10 mouse cellular contexts compared by ENCODE assay signal in the genomic region with DNA sequence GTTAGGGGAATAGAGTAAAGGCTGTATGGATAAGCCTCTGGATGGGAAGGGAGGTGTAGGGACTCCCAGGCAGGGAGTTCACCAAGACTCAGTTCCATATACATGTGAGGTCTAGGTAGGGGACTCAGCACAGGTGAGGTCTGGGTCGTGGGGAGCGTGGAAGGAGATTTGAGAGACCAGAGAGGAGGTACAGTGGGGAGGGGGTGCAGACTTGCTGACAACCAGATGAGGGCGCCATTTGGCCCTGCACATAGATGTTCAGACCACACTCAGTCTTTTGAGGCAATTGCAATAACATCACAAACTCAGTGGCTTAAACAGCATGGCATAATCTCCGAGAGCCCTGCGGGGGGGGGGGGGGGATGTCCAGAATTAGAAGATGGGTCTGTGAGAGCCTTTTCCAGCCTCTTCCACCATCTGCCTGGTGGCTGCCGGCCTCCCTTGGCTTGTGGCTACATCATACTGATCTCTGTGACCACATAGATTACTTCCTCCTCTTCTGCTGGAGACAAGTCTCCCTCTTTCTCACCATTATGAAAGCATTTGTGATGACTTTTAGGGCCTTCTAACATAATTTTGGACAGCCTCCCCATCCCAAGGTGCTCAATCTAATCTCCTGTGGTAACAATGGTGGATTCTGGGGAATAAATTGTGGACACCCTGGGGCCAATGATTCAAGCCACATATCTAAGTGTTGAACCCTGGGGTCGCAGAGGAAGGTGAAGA.
DNase-seq lines count a peak whose midpoint lies in the region; ATAC-seq and TF ChIP-seq lines count a peak whose summit lies in the region.
"Had no signal": no experiment of that assay in that cellular context is flagged by ENCODE, and none has a peak within 500 bp of the region (broad histone marks: within the 10 kb centered on the region; RNA-seq: fewer than 3 reads in every experiment).

No protein-coding gene starts in this region.

- H3K27me3 ChIP-seq in forebrain, postnatal 0 days (ENCODE audit: insufficient read depth, low read length), result no peaks in the 10 kb centered on the region
- no peaks in the 10 kb centered on the region for H3K27me3 ChIP-seq in forebrain, embryonic 14.5 days (replicated peaks; ENCODE audit: control insufficient read depth, insufficient read depth, low read length)
- H3K27me3 ChIP-seq: liver, embryonic 13.5 days had no signal

- peak; percentile 40; the same call in 1 of the 2 replicates for TF ChIP-seq CTCF in forebrain, postnatal 0 days (IDR thresholded peaks at IDR 0.05; ENCODE audit: low read depth)
- peak; percentile 34 for TF ChIP-seq CTCF in left cerebral cortex, adult 2 months (IDR thresholded peaks at IDR 0.05)

- H3K4me1 ChIP-seq in forebrain, postnatal 0 days (ENCODE audit: insufficient read depth), result no peaks in the 10 kb centered on the region
- 0 out of 2 replicates have a peak, but pooled peaks cover 2% of the 10 kb centered on the region for H3K4me1 ChIP-seq in forebrain, embryonic 14.5 days (ENCODE audit: control insufficient read depth, insufficient read depth, low read length)
- H3K4me1 ChIP-seq: liver, embryonic 13.5 days had no signal

- ATAC-seq in forebrain, postnatal 0 days, result no peak
- ATAC-seq in forebrain, embryonic 14.5 days, result no peak

- no peak overlapping the region for H3K4me3 ChIP-seq in forebrain, postnatal 0 days (ENCODE audit: low read depth, low read length)
- no peak overlapping the region for H3K4me3 ChIP-seq in forebrain, embryonic 14.5 days (ENCODE audit: low read depth, low read length)
- no peak overlapping the region for H3K4me3 ChIP-seq in left cerebral cortex, adult 2 months
- H3K4me3 ChIP-seq: liver, embryonic 13.5 days had no signal

- no peak overlapping the region for H3K9ac ChIP-seq in forebrain, postnatal 0 days
- H3K9ac ChIP-seq in forebrain, embryonic 14.5 days (ENCODE audit: low read length), result no peak overlapping the region
- H3K9ac ChIP-seq: liver, embryonic 13.5 days had no signal

- no peak overlapping the region for H3K4me2 ChIP-seq in forebrain, postnatal 0 days (ENCODE audit: low read depth)
- H3K4me2 ChIP-seq in forebrain, embryonic 14.5 days (ENCODE audit: low read length), result no peak overlapping the region
- H3K4me2 ChIP-seq: liver, embryonic 13.5 days had no signal

- H3K36me3 ChIP-seq in forebrain, postnatal 0 days (ENCODE audit: insufficient read depth), result no peaks in the 10 kb centered on the region
- no peaks in the 10 kb centered on the region for H3K36me3 ChIP-seq in forebrain, embryonic 14.5 days (ENCODE audit: control insufficient read depth, insufficient read depth, low read length)
- H3K36me3 ChIP-seq: G1E; liver, embryonic 13.5 days had no signal

- no peak for DNase-seq in forebrain, postnatal 0 days
- DNase-seq in forebrain, embryonic 14.5 days (ENCODE audit: low spot score), result no peak
- no peak for DNase-seq in left cerebral cortex, adult 2 months (ENCODE audit: extremely low spot score in 1 of 2, low spot score in 2 of 2)
- no peak for DNase-seq in left cerebral cortex, adult 8-10 months (ENCODE audit: low spot score in 2 of 2)
- DNase-seq in 3134 (ENCODE audit: extremely low read depth, insufficient read length, low spot score) (peak; percentile 62), R1 (ENCODE audit: low read depth, low spot score) (peak; percentile 9)
- DNase-seq in B cell, adult 2 months, result no peak
- DNase-seq in left cerebral cortex, postnatal 36 days (ENCODE audit: low spot score in 2 of 2), result no peak
- DNase-seq: liver, embryonic 13.5 days had no signal

- H3K9me3 ChIP-seq in forebrain, postnatal 0 days (ENCODE audit: low read length), result no peaks in the 10 kb centered on the region
- no peaks in the 10 kb centered on the region for H3K9me3 ChIP-seq in forebrain, embryonic 14.5 days (replicated peaks; ENCODE audit: control insufficient read depth, low read length)
- H3K9me3 ChIP-seq: liver, embryonic 13.5 days had no signal

- 80% methylated on average over 6 of the region's 7 CpGs for WGBS in forebrain, postnatal 0 days
- WGBS in forebrain, embryonic 14.5 days, result 74% methylated on average over 6 of the region's 7 CpGs

- intact Hi-C loops in left cerebral cortex, adult 2 months (cut with DNase I), result no loop called here
- intact Hi-C loops in left cerebral cortex, postnatal 36 days (cut with DNase I), result no loop called here

- H3K27ac ChIP-seq in forebrain, postnatal 0 days (ENCODE audit: low read depth, low read length), result no peak overlapping the region
- no peak overlapping the region for H3K27ac ChIP-seq in forebrain, embryonic 14.5 days (ENCODE audit: low read depth, low read length)
- no peak overlapping the region for H3K27ac ChIP-seq in left cerebral cortex, adult 2 months
- H3K27ac ChIP-seq: liver, embryonic 13.5 days had no signal

Comparison
In these comparisons a context has a peak if more than half of its experiments do, and no peak if none do; other contexts are left out.
1. DNase-seq: peak in 3134 (single experiment) and R1 (single experiment); none in forebrain, postnatal 0 days (single experiment), forebrain, embryonic 14.5 days (single experiment), left cerebral cortex, adult 2 months (0 of 2), left cerebral cortex, adult 8-10 months (0 of 2), B cell, adult 2 months (0 of 2) and left cerebral cortex, postnatal 36 days (0 of 2).